Mouse (Mus musculus) left cerebral cortex, adult 8-10 months (tissue): ENCODE measurements at regions not wholly inside any gene's neighbourhood (a gene's known extent, or its start where the extent isn't known, plus 50 kb on each side); places are given as distances from the start of the nearest gene placed in this dataset.
"Not testable (repeated sequence)": the region's sequence is repeated elsewhere in the genome, so short reads cannot be mapped to it uniquely, and the experiment has no call there.

Experiments used
- DNase-seq, 2 experiments: peaks; one replicate each; pipeline ENCODE4 v3.0.0; 2022; ENCODE audit warnings: low spot score in 2 of 2

GRCm38 (mm10) chr1:14688041-14688440, 1405.1 kb downstream of the 4930444P10Rik start:
- DNase-seq, result not testable (repeated sequence)

- DNase-seq, result no peak
Measured at GRCm38 (mm10) chr1:14686172-14686571, 1407.0 kb downstream of the 4930444P10Rik start.

- no peak for DNase-seq
Measured at GRCm38 (mm10) chr1:14680443-14680842, 1412.7 kb downstream of the 4930444P10Rik start.

GRCm38 (mm10) chr1:14672393-14672999, 1420.6 kb downstream of the 4930444P10Rik start:
- DNase-seq, result no peak

GRCm38 (mm10) chr1:14662706-14663312, 1430.3 kb downstream of the 4930444P10Rik start:
- no peak for DNase-seq

GRCm38 (mm10) chr1:14661854-14662253, 1431.3 kb downstream of the 4930444P10Rik start:
- no peak for DNase-seq

- no peak for DNase-seq
Measured at GRCm38 (mm10) chr1:14650346-14650745, 1442.8 kb downstream of the 4930444P10Rik start.

- peak in 1 of 2 experiments; percentile 12 for DNase-seq
Measured at GRCm38 (mm10) chr1:14635642-14636263, 1457.4 kb downstream of the 4930444P10Rik start.

GRCm38 (mm10) chr1:14631994-14632393, 1461.1 kb downstream of the 4930444P10Rik start:
- no peak for DNase-seq

GRCm38 (mm10) chr1:14627204-14627603, 1465.9 kb downstream of the 4930444P10Rik start:
- DNase-seq, result no peak

GRCm38 (mm10) chr1:14626685-14627084, 1466.4 kb downstream of the 4930444P10Rik start:
- DNase-seq, result no peak

GRCm38 (mm10) chr1:14620922-14621430, 1472.1 kb downstream of the 4930444P10Rik start:
- no peak for DNase-seq

GRCm38 (mm10) chr1:14613232-14613894, 1479.8 kb downstream of the 4930444P10Rik start:
- no peak for DNase-seq

GRCm38 (mm10) chr1:14609054-14609453, 1484.1 kb downstream of the 4930444P10Rik start:
- no peak for DNase-seq

- no peak for DNase-seq
Measured at GRCm38 (mm10) chr1:14595961-14596360, 1497.2 kb downstream of the 4930444P10Rik start.

- DNase-seq, result no peak
Measured at GRCm38 (mm10) chr1:14589905-14590304, 1503.2 kb downstream of the 4930444P10Rik start.

GRCm38 (mm10) chr1:14579376-14579775, 1513.7 kb downstream of the 4930444P10Rik start:
- DNase-seq, result no peak

GRCm38 (mm10) chr1:14576263-14576662, 1516.9 kb downstream of the 4930444P10Rik start:
- no peak for DNase-seq

GRCm38 (mm10) chr1:14570562-14570981, 1522.6 kb downstream of the 4930444P10Rik start:
- DNase-seq, result no peak

- no peak for DNase-seq
Measured at GRCm38 (mm10) chr1:14570113-14570512, 1523.0 kb downstream of the 4930444P10Rik start.

- no peak for DNase-seq
Measured at GRCm38 (mm10) chr1:14567006-14567405, 1526.1 kb downstream of the 4930444P10Rik start.

GRCm38 (mm10) chr1:14566386-14566785, 1526.7 kb downstream of the 4930444P10Rik start:
- no peak for DNase-seq
